Mouse (Mus musculus) embryonic facial prominence, embryonic 14.5 days (tissue): ENCODE results near the gene Btn1a1. TPM values are rescaled to one million over a fixed set of nuclear protein-coding genes. Genes with fewer than 3 reads are reported as not detected.
A peak's percentile ranks its signal among the peaks of the same experiment; 100 is the strongest.

ENCODE experiments used
- ATAC-seq: fragments of 200-750 bp; cut with Nextera tagmentation; 2 replicates; pipeline ENCODE4 v1.8.0; 2017; ENCODE audit warnings: low read depth, moderate number of reproducible peaks, moderate TSS enrichment
- DNase-seq: peaks from one replicate; pipeline ENCODE4 v3.0.0-alpha.2; 2015; ENCODE audit warnings: low spot score
- H3K27ac ChIP-seq: fragments of 300-500 bp; sonication (generic); replicated peaks from 2 replicates; pipeline ENCODE4 v1.5.1; 2014; ENCODE audit warnings: low read depth, mild to moderate bottlenecking, low read length, moderate library complexity
- H3K27me3 ChIP-seq: fragments of 300-500 bp; sonication (generic); replicated peaks from 2 replicates; pipeline ENCODE4 v1.6.1; 2014; ENCODE audit warnings: low read length; ENCODE audit not compliant: control insufficient read depth, insufficient read depth
- H3K36me3 ChIP-seq: fragments of 300-500 bp; sonication (generic); 2 replicates; pipeline ENCODE4 v1.6.1; 2014; ENCODE audit warnings: low read length, mixed read lengths; ENCODE audit not compliant: control insufficient read depth, insufficient read depth
- H3K4me1 ChIP-seq: fragments of 300-500 bp; sonication (generic); 2 replicates; pipeline ENCODE4 v1.6.1; 2014; ENCODE audit warnings: antibody characterized with exemption, low read length; ENCODE audit not compliant: control insufficient read depth, insufficient read depth
- H3K4me2 ChIP-seq: fragments of 300-500 bp; sonication (generic); 2 replicates; pipeline ENCODE4 v1.6.1; 2014; ENCODE audit warnings: low read depth, mild to moderate bottlenecking, low read length, moderate library complexity, mixed read lengths
- H3K4me3 ChIP-seq: fragments of 300-500 bp; sonication (generic); 2 replicates; pipeline ENCODE4 v1.5.1; 2014; ENCODE audit warnings: low read depth, mild to moderate bottlenecking, low read length
- H3K9ac ChIP-seq: fragments of 300-500 bp; sonication (generic); 2 replicates; pipeline ENCODE4 v1.6.1; 2014; ENCODE audit warnings: low read depth, mild to moderate bottlenecking, low read length, moderate library complexity, mixed read lengths
- H3K9me3 ChIP-seq: fragments of 300-500 bp; sonication (generic); 2 replicates; pipeline ENCODE4 v1.6.1; 2016; ENCODE audit warnings: low read length; ENCODE audit not compliant: control insufficient read depth
- WGBS: fragments of 180-500 bp; shearing (Covaris S2); extraction: QIAGEN DNeasy Blood & Tissue Kit; methylation state at CpG from one replicate; pipeline ENCODE4 v1.1.7; 2014; 5-methylcytosine and 5-hydroxymethylcytosine counted together
- polyA plus RNA-seq: library from polyadenylated mRNA; unstranded; fragments of >200 nt; fragmentation: Nextera tagmentation; extraction: Ambion mirVana; gene quantifications from 2 replicates; pipeline ENCODE4 v1.2.1, GENCODE M21; 2014

Gene Btn1a1
- polyA plus RNA-seq, 1 experiment from 2014 or later: 0.18 TPM

DNA sequence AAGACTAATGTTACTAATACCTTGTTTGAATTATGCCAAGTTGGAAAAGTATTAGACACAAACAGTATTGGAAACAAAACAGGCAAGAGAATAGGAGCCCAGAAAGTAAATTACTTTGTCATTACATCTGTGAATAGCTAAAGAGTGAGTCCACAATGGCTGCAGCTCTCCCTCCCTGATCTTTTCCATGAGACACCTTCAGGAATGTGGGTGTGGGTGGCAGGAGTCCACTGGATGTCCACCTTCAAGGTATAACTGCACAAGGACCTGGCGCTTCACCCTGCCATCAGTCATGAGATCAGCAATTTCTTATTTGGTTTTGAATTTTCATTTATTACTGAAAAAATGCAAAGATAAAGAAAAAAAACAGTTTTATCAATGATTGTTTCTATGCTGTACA, 605 bp upstream of the Btn1a1 start:
- Histone ChIP-seq H3K4me3 (no peak overlapping the region), H3K36me3 (no peaks in the 10 kb centered on the region), H3K9ac (no peak overlapping the region), H3K9me3 (no peaks in the 10 kb centered on the region), H3K27ac (no peak overlapping the region), H3K27me3 (no peaks in the 10 kb centered on the region), H3K4me1 (peaks cover 20% of the 10 kb centered on the region), H3K4me2 (peak overlapping the region; percentile 65; the same call in 1 of the 2 replicates)
- no peak for ATAC-seq
- WGBS: 66% methylated on average over 1 of the region's 1 CpGs
- DNase-seq: no peak

DNA sequence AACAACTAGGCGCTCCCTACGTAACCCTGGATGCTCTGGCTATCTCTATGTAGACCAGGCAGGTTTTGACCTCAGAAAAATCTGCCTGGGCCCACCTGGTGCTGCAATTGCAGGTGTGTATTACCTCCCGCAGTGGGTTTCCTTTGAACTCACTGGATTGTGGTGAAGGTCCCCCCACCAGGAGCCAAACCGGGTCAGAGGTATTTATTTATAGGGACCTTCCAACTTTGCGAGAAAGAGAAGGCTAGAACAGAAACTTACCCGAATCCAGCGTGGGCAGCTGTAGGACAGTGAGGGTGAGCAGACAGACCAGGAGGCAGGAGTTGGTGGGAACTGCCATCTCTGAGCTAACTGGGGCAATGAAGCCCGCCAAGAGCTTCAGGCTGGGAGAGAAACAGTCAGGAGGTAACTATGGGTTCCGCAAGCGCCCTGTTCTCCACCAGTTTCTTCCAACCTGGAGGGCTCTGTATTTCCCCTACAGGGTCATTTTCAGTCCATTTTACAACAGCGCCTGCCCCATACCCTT, 797 bp downstream of the Btn1a1 start:
- H3K27me3 ChIP-seq: no peaks in the 10 kb centered on the region
- no peak for ATAC-seq
- peaks cover 20% of the 10 kb centered on the region for H3K4me1 ChIP-seq
- H3K9ac ChIP-seq: peak overlapping the region; percentile 48
- no peaks in the 10 kb centered on the region for H3K9me3 ChIP-seq
- no peak for DNase-seq
- H3K27ac ChIP-seq: no peak overlapping the region
- peak overlapping the region; percentile 65 for H3K4me2 ChIP-seq
- WGBS: 6% methylated on average over 11 of the region's 11 CpGs
- H3K4me3 ChIP-seq: peak overlapping the region; percentile 57
- H3K36me3 ChIP-seq: no peaks in the 10 kb centered on the region

DNA sequence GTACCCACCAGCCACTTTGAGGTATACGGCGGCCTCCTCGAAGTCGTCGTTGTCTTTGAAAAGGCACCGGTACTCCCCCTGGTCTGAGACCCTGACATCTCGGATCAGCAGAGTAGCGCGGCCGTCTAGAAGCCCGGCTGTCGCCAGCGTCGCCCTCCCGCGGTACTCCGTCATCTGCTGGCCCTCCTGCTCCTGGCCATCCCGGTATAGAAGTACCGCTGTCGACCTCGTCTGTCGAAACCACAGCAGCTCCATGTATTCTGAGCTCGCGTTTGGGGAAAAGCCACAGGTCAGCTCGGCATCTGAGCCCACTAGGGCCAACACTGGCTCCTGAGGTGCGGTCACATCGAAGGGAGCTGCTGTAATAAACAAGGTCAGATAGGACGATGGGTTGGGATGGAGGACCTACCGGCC, 1.5 kb downstream of the Btn1a1 start:
- Histone ChIP-seq H3K36me3 (no peaks in the 10 kb centered on the region), H3K27me3 (no peaks in the 10 kb centered on the region), H3K27ac (no peak overlapping the region), H3K9me3 (no peaks in the 10 kb centered on the region), H3K4me1 (peaks cover 20% of the 10 kb centered on the region), H3K9ac (peak overlapping the region; percentile 58), H3K4me2 (peak overlapping the region; percentile 65), H3K4me3 (peak overlapping the region; percentile 57)
- WGBS: under 1% methylated on average over 29 of the region's 29 CpGs
- peak; percentile 27 for DNase-seq
- ATAC-seq: no peak

DNA sequence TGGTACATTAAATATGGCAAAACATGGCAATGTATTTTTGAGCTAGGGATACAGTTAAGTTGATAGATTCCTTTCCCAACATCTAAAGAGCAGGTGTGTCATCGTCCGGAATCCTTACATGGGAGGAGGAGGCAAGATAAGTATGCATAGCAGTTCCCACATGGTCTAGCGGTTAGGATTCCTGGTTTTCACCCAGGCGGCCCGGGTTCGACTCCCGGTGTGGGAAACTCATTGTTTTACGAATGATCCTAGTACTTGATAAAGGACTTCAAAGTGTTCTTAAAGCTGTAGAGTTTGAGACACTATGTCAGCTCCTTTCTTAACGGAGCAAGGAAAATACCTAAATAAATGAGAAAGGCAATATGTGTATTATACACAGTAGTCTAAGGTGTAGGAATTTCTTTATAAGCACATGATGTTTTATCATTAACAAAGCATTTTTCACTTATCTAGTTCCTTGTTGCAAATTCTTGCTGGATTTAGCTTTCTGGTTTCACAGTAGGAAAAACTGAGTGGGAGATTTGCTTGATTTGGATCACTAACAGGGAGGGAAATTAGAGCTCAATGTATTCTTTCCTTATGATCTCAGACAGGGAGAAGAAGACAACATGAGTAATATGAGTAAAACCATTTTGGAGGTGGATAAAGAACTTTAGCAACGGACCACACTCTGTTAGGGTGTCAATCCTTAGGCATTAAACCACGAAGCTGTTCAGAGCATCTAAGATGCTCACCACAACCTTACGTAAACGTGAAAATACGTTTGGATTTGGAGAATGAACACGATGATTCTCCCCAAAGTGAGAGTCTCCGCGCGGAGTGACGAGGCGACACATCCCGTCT, 2.1 kb downstream of the Btn1a1 start:
- Histone ChIP-seq H3K36me3 (no peaks in the 10 kb centered on the region), H3K27me3 (no peaks in the 10 kb centered on the region; the same call in 1 of the 2 replicates), H3K27ac (no peak overlapping the region), H3K9ac (peak overlapping the region; percentile 58), H3K4me3 (peak overlapping the region; percentile 57), H3K9me3 (no peaks in the 10 kb centered on the region), H3K4me1 (peaks cover 20% of the 10 kb centered on the region), H3K4me2 (peak overlapping the region; percentile 65)
- under 1% methylated on average over 21 of the region's 21 CpGs for WGBS
- ATAC-seq (peak; percentile 78), DNase-seq (peak; percentile 86)

DNA sequence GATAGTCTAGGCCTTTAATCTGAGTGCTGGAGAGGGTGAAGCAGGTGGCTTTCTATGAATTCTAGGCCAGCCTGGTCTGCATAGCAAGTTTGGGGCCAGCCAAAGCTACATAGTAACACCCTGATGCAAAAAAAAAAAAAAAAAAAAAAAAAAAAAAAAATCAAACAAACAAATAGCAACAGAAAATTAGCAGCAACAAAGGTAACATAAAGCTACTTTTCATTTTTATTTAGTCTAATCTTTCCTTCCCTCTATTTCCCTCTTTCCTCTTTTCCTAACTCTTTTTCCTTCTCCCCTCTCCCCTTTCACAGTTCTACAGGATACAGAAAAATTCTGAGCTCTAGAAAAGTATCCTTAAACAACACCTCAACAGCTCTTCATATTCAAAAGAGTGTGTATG, 3.0 kb downstream of the Btn1a1 start:
- no peak overlapping the region for H3K4me2 ChIP-seq
- no peak for ATAC-seq

DNA sequence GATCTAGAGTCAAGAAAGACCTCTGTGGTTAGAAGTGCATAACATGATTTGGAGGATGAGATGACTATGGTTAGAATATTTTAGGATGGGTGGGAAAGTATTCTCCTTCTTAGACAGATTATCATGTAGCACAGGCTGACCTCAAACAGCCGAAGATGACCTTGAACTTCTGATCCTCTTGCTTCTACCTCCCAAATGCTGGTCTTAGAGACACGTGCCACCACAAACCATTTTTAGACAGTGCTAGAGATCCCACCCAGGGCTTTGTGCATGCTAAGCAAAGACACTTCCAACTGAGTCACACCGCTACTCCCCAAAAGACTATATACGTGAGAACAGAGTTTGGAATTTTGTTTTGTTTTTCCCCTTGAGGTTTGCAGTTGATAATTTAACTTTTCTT, 3.6 kb downstream of the Btn1a1 start:
- no peaks in the 10 kb centered on the region for H3K36me3 ChIP-seq
- no peak overlapping the region for H3K27ac ChIP-seq
- peaks cover 2% of the 10 kb centered on the region; the same call in 1 of the 2 replicates for H3K27me3 ChIP-seq
- WGBS: 82% methylated on average over 4 of the region's 4 CpGs
- no peak overlapping the region for H3K4me3 ChIP-seq
- H3K9me3 ChIP-seq: no peaks in the 10 kb centered on the region
- no peak overlapping the region for H3K9ac ChIP-seq
- H3K4me2 ChIP-seq: no peak overlapping the region
- DNase-seq (no peak), ATAC-seq (no peak)
- peaks cover 20% of the 10 kb centered on the region for H3K4me1 ChIP-seq

More for the DNA sequence above, 3.0 kb downstream of the Btn1a1 start:
- Histone ChIP-seq H3K4me1 (peaks cover 20% of the 10 kb centered on the region), H3K9ac (no peak overlapping the region), H3K27ac (no peak overlapping the region), H3K9me3 (no peaks in the 10 kb centered on the region), H3K27me3 (peaks cover under 1% of the 10 kb centered on the region; the same call in 1 of the 2 replicates), H3K36me3 (no peaks in the 10 kb centered on the region), H3K4me3 (no peak overlapping the region)
- DNase-seq: no peak

DNA sequence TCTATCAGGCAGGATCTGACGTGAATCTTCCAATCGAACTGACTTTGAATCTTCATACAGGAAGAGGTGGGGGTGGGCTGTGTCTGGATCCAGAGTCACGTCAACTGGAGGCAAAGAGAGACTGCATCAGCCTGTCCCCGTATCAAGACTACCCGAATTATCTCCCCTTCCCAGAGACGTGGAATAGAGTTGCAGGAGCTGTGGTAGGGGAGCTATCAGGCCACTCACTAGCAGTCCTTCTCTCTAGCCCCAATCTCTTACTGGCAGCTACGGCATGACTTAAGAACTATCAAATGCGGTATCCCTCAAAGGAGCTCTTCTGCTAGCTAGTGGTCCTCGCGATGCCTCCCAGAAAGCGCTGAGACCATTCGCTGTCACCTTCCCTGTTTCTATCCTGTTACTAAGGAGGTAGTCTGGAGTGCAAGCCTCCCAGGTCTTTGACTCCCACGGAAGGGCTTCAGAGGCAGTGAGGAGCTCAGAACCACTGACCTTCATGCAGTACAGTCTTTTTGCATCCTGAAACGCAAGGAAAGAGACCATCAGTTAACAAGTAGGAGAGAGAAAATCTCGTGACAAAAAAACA, 6.3 kb downstream of the Btn1a1 start:
- peaks cover 2% of the 10 kb centered on the region; the same call in 1 of the 2 replicates for H3K27me3 ChIP-seq
- no peaks in the 10 kb centered on the region for H3K36me3 ChIP-seq
- H3K9me3 ChIP-seq: no peaks in the 10 kb centered on the region
- DNase-seq (no peak), ATAC-seq (no peak)
- no peaks in the 10 kb centered on the region for H3K4me1 ChIP-seq
- no peak overlapping the region for H3K27ac ChIP-seq
- 20% methylated on average over 15 of the region's 15 CpGs for WGBS
- no peak overlapping the region for H3K4me3 ChIP-seq
- H3K4me2 ChIP-seq: peak overlapping the region; percentile 2; the same call in 1 of the 2 replicates
- H3K9ac ChIP-seq: no peak overlapping the region

DNA sequence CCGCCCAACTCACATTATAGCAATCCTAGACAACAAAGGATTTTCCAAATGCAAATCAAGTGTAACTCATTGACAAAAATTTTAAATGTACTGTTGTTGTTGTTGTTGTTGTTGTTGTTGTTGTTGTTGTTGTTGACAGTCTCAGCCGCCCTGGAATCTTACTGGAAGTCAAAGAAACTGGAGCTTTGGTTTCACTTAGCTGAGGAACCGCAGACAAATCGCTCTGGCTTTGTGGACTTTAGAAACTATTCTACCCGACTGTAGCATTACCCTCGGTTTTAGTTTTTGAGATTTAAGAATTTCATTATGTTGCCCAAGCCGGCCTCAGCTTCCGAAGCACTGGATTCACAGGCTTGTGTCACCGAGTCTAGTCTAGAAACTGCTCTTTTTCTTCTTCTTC, 11.8 kb downstream of the Btn1a1 start:
- H3K27ac ChIP-seq: peak overlapping the region; percentile 83
- H3K27me3 ChIP-seq: peaks cover 2% of the 10 kb centered on the region; the same call in 1 of the 2 replicates
- ATAC-seq: no peak
- H3K36me3 ChIP-seq: no peaks in the 10 kb centered on the region
- H3K4me3 ChIP-seq: peak overlapping the region; percentile 61
- DNase-seq: peak; percentile 68
- no peaks in the 10 kb centered on the region for H3K4me1 ChIP-seq
- 0% methylated on average over 9 of the region's 9 CpGs for WGBS
- no peaks in the 10 kb centered on the region for H3K9me3 ChIP-seq
- H3K4me2 ChIP-seq: peak overlapping the region; percentile 54
- H3K9ac ChIP-seq: peak overlapping the region; percentile 76
